Mouse (Mus musculus) heart, adult 2 months (tissue): ENCODE data around the gene Iba57.
A peak's percentile ranks its signal among the peaks of the same experiment; 100 is the strongest.

Experiments used
- CTCF ChIP-seq: fragments of 200-600 bp; IDR thresholded peaks from 2 replicates; pipeline ENCODE4 v1.8.1; 2022; ENCODE audit warnings: antibody characterized with exemption, mild to moderate bottlenecking, moderate library complexity
- EP300 ChIP-seq: fragments of 200-500 bp; IDR thresholded peaks from 2 replicates; pipeline ENCODE4 v1.6.1; 2011; ENCODE audit warnings: low read depth, low read length, control low read depth; ENCODE audit not compliant: insufficient read depth
- POLR2A ChIP-seq: fragments of 200-500 bp; IDR thresholded peaks from 2 replicates; pipeline ENCODE4 v1.6.1; 2011; ENCODE audit warnings: mild to moderate bottlenecking, low read depth, low read length, control low read depth; ENCODE audit not compliant: insufficient read depth

GRCm38 (mm10) chr11:59138537-59139486 is 24.7 kb downstream of the Iba57 start:
- TF ChIP-seq POLR2A = peak; percentile 94
- TF ChIP-seq CTCF = no peak
- TF ChIP-seq EP300 = no peak
